Mouse (Mus musculus) adrenal gland, postnatal 10 days (tissue): ENCODE results near the gene Klk12. TPM values are rescaled to one million over a fixed set of nuclear protein-coding genes. Genes with fewer than 3 reads are reported as not detected.

Experiments
- DNase-seq: peaks from one replicate; pipeline ENCODE4 v3.0.0; 2021; ENCODE audit warnings: mixed read lengths
- total RNA-seq, 2 experiments: library from RNA; stranded (reverse); gene quantifications; 2 replicates each; pipeline ENCODE4 v1.2.3; 2021

Klk12 gene
- total RNA-seq, 2 experiments from 2014 or later: not detected

GRCm38 (mm10) chr7:43796355-43796754 lies 27.7 kb downstream of the Klk12 start:
- DNase-seq: no peak

DNA sequence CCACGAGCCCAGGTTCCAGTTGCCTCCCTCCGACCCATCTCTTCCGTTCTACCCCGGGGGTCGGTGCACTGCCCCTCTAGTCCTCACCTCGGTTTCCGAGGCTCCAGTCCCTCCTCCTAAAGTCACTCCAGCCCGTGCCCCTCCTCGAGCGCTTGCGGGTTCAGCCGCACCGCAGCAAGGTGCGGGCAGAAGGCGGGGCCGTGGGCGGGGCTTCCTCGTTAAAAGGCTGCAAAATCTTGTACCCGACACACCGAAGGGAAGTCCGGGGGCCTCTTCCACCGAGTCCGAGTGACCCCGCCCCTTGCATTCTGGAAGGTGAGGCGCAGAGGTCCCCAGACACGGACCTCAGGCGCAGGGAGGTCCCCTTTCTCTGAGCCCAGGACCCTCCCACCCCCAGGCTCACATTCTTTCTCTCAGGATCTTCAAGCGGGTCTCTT lies 28.7 kb downstream of the Klk12 start, which contains the start of gene Klk8:
TSS of gene Klk8 (plus strand) at position 245 of the 437 bp plus-strand sequence.
- DNase-seq: peak; percentile 20

DNA sequence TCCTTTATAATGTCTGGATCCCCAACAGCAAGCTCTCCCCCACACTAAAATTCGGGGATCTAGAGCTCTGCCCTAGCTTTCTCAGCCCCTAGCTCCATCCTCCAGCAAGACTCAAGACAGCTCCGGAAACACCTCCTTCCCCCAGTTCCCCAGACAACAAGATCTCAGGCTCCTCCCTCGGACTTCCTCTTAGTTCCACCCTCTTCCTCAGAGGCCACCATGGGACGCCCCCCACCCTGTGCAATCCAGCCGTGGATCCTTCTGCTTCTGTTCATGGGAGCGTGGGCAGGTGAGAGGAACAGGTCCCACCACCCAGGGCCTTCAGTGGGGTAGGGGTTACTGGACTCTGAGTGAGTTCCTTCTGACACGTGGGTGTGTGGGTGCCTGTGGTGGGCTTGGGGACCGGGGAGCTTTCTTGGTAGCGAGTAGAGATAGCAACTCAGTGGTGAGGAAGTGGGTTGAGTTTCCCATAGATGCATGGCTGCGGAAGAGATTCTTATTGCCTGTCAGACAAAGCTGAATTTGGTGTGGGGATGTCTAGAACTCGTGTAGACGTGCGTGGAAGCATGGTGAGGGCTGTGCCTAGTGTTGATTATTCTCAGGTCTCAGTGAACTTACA lies 29.3 kb downstream of the Klk12 start:
- no peak for DNase-seq

DNA sequence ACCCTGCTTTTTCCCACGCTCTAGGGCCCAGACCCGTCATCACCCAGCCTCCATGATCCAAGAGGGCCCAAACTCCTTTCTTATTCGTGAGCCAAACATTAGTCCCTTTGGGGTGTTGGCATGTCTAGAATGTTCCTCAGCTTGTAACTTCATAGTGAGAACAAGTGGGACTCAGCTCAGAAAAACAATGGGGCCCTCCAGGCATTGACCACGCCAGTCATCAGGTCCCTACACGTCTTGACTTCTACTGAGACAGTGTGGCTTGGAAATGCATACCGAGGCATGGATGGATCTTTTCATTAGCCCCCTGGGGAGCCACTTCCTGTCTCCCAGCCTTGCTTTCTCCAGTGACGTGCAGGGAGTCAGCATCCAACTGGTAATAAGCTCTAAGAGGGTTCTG lies 31.2 kb downstream of the Klk12 start:
- DNase-seq: no peak

GRCm38 (mm10) chr7:43810994-43811393 lies 42.3 kb downstream of the Klk12 start, which contains the start of gene Klk7:
TSS of gene Klk7 (plus strand) at chr7:43811294.
- DNase-seq: no peak

DNA sequence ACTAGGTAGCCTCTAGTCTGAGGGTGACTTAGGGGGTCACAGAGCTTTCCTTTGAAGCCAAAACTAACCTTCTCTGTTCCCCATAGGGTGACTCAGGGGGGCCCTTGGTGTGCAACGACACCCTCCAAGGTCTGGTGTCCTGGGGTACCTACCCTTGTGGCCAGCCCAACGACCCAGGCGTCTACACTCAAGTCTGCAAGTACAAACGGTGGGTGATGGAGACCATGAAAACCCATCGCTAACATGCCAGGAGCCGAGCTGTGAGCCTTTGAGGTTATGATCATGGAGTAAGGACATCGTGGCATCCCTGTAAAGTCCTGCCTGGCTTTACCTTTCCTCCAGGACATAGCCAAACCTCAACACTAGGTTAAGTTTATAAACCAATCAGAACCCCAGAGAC lies 46.5 kb downstream of the Klk12 start:
- no peak for DNase-seq

- DNase-seq: no peak
These were observed 48.0 kb downstream of the Klk12 start for GRCm38 (mm10) chr7:43816746-43817145.

- DNase-seq: no peak
These were observed 52.9 kb downstream of the Klk12 start for GRCm38 (mm10) chr7:43821581-43821980.

Other genes starting within 250 kb of the Klk12 start
- gene Cd33, start 224.5 kb upstream of the Klk12 start, total RNA-seq: 1 to 10 TPM; 3.3 to 4.0 TPM
- 1 to 10 TPM; 1.9 to 2.5 TPM for gene Zfp658, start 206.6 kb upstream of the Klk12 start, total RNA-seq
- 10 to 100 TPM; 10.8 to 12.5 TPM for gene Zfp719, start 189.3 kb upstream of the Klk12 start, total RNA-seq
- gene Zfp819, start 161.7 kb upstream of the Klk12 start, total RNA-seq: under 1 TPM in 1 of 2 experiments, not detected in 1; 0.27 TPM
- not detected for gene Ceacam18, start 134.2 kb upstream of the Klk12 start, total RNA-seq
- 1 to 10 TPM; 1.1 to 1.6 TPM for gene Siglece, start 108.7 kb upstream of the Klk12 start, total RNA-seq
- 1 to 10 TPM; 9.7 to 9.8 TPM for gene Ctu1, start 96.9 kb upstream of the Klk12 start, total RNA-seq
- under 1 TPM in 1 of 2 experiments, not detected in 1; 0.24 TPM for gene Klk14, start 78.5 kb upstream of the Klk12 start, total RNA-seq
- not detected for gene Klk13, start 56.3 kb upstream of the Klk12 start, total RNA-seq
- gene Klk11, start 5.7 kb downstream of the Klk12 start, total RNA-seq: under 1 TPM in 1 of 2 experiments, not detected in 1; 0.27 TPM
- under 1 TPM; 0.45 to 0.79 TPM for gene Klk10, start 12.1 kb downstream of the Klk12 start, total RNA-seq
- gene Klk9, start 23.0 kb downstream of the Klk12 start, total RNA-seq: not detected
- gene Klk8, start 28.7 kb downstream of the Klk12 start, total RNA-seq: 1 to 10 TPM; 7.0 to 7.3 TPM
- gene Klk7, start 42.4 kb downstream of the Klk12 start, total RNA-seq: not detected
- gene Klk6, start 55.6 kb downstream of the Klk12 start, total RNA-seq: not detected
- not detected for gene Klk5, start 73.1 kb downstream of the Klk12 start, total RNA-seq
- under 1 TPM; 0.21 to 0.24 TPM for gene Klk4, start 112.3 kb downstream of the Klk12 start, total RNA-seq
- not detected for gene Klk15, start 164.8 kb downstream of the Klk12 start, total RNA-seq
- not detected for gene Klk1b8, start 181.8 kb downstream of the Klk12 start, total RNA-seq
- gene Klk1b1, start 197.9 kb downstream of the Klk12 start, total RNA-seq: not detected
- not detected for gene Klk1b9, start 207.2 kb downstream of the Klk12 start, total RNA-seq
- gene Klk1b11, start 227.0 kb downstream of the Klk12 start, total RNA-seq: not detected
- gene Klk1b26, start 243.3 kb downstream of the Klk12 start, total RNA-seq: not detected